Mouse (Mus musculus) layer of hippocampus, adult 6 months (tissue): ENCODE data around the gene Rbm17. TPM values are rescaled to one million over a fixed set of nuclear protein-coding genes. Genes with fewer than 3 reads are reported as not detected.

Source experiments
- long read RNA-seq, 2 experiments: library from polyadenylated mRNA; unstranded; transcript quantifications; one replicate each; pipeline ENCODE4 v2.0.0; 2019 to 2020
- polyA plus RNA-seq: library from polyadenylated mRNA; unstranded; fragments of <200 nt; fragmentation: Nextera tagmentation; gene quantifications from 2 replicates; pipeline ENCODE4 v1.2.3, GENCODE M21; 2021

Gene Rbm17
- 48.8 and 53.8 TPM in 2 replicates for polyA plus RNA-seq
- long read RNA-seq, experiment 1, transcript Rbm17-201 (12 exons, 1,599 nt): major isoform, 65 of 98 reads
- long read RNA-seq, experiment 1, partial matches to known transcripts: 25 of 98 reads
- long read RNA-seq, experiment 1, other reads (novel, unspliced or antisense): 2 of 98 reads
- long read RNA-seq, experiment 2, transcript Rbm17-201 (12 exons, 1,599 nt): major isoform, 269 of 295 reads
- long read RNA-seq, experiment 2, partial matches to known transcripts: 6 of 295 reads
- long read RNA-seq, experiment 2, other reads (novel, unspliced or antisense): 19 of 295 reads

GRCm38 (mm10) chr2:11604053-11604452, at the start of gene Rbm17:
Rbm17 (minus strand) TSS chr2:11604153.

DNA sequence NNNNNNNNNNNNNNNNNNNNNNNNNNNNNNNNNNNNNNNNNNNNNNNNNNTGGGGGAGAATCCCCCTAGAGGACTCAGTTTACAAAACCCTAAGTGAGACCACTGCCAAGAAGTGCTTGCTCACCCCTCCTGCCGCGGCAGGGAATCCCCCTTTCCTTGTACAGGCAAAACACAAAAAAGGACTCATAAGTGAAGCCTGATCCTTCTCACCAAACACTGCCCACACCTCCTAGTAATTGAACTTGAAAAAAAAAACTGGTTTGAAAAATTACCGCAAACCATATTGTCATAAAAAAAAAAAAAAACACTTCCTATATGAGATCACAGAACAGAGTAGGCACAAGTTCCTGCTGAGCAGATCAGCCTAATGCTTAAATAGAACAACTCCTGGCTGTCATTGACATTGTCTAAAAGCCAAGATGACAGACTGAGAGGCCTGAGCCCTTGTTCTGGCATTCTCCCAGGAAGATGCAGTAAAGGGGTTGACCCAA, 38.5 kb upstream of the Rbm17 start, which contains the start of gene Il2ra:
Il2ra (plus strand) TSS at position 357 of the 491 bp plus-strand sequence.

DNA sequence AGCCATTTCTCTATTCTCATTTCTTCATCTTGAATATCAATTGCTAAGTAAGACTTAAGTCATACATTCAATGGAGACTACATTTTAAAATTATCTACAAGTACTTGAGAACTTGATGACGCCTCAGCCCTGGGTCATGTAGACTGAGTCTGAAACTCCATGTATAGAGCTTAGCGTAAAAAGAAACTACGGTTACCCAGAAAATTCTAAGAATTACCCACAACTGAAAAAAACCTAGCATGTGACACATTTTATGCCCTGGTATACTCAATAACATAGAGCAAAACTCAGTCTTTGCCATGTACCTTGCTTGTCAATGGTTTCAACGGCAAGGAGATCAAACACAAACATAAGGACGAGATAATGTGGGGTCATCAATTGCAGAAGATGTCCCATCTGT, 21.9 kb upstream of the Rbm17 start, which contains the start of gene Gm17490:
Gm17490 (minus strand) TSS at position 375 of the 400 bp plus-strand sequence.

DNA sequence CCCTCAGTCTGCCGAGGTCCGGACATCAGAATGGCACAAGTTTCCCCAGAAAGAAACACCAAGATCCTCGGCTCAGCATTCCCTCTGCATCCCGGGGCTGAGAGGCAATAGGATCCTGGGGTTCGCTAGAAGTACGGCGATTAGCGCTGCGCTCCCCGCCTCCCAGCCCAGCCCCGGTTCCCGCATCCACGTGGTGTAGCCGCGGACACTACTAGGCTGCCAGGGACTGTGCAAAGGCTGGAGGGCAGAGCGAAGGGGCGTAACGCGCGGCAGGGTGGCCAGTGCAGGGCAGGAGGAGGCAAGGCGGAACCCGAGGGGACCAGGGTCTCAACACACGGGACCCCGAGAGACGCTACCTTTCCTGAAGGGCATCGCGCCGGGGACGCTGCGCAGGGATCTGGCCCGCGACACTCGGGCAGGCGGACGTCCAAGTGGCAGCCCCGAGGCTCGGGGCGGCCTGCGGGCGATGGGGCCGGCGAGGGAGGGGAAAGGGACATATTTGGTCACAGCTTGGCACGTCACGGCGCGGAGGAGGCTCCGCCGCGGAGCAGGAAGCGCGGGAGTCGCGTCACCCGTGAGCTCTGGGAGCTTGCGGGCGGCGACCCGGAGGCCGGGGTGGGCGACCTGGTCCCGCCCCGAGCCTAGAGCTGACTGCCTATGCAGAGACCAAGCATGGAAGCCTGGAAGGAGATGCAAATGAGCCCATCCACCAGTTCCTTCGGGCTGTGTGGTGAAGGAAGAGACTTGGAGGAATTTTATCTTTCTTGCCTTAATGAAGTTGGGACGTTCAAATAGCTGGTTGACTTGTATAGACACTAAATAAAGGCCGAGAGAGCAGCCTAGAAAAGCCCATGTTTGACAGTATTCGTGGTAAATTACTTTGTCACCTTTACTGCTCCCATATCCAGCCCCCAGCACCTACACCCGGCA, 50.2 kb downstream of the Rbm17 start, which contains the start of gene Pfkfb3:
Pfkfb3 (minus strand) TSS at position 607 of the 930 bp plus-strand sequence.

Other genes starting within 250 kb of the Rbm17 start
- 5.2 and 5.5 TPM in 2 replicates for gene Pfkfb3, start 50.1 kb downstream of the Rbm17 start, polyA plus RNA-seq
- gene Gm17490, start 22.1 kb upstream of the Rbm17 start, polyA plus RNA-seq: not detected in 2 replicates
- 0.03 TPM in 1 of 2 replicates, not detected in the other for gene Il2ra, start 38.7 kb upstream of the Rbm17 start, polyA plus RNA-seq
- 2.6 and 3.1 TPM in 2 replicates for gene Il15ra, start 101.1 kb upstream of the Rbm17 start, polyA plus RNA-seq
- 35.7 and 41.5 TPM in 2 replicates for gene Fbh1, start 173.4 kb upstream of the Rbm17 start, polyA plus RNA-seq
- gene Ankrd16, start 173.7 kb upstream of the Rbm17 start, polyA plus RNA-seq: 5.6 and 5.8 TPM in 2 replicates